Mouse (Mus musculus) limb, embryonic 12.5 days (tissue): ENCODE measurements at regions not wholly inside any gene's neighbourhood (a gene's known extent, or its start where the extent isn't known, plus 50 kb on each side); places are given as distances from the start of the nearest gene placed in this dataset.
A peak's percentile ranks its signal among the peaks of the same experiment; 100 is the strongest.

Experiments used
- ATAC-seq: fragments of 200-750 bp; cut with Nextera tagmentation; 2 replicates; pipeline ENCODE4 v1.8.0; 2017; ENCODE audit warnings: low read depth, moderate TSS enrichment; ENCODE audit not compliant: insufficient number of reproducible peaks, insufficient read depth, low FRiP score, low TSS enrichment
- H3K27ac ChIP-seq: fragments of 300-500 bp; sonication (generic); 2 replicates; pipeline ENCODE4 v1.5.1; 2016; ENCODE audit warnings: mild to moderate bottlenecking, moderate library complexity
- H3K27me3 ChIP-seq: fragments of 300-500 bp; sonication (generic); 2 replicates; pipeline ENCODE4 v1.6.1; 2016; ENCODE audit warnings: mild to moderate bottlenecking, moderate library complexity
- H3K36me3 ChIP-seq: fragments of 300-500 bp; sonication (generic); 2 replicates; pipeline ENCODE4 v1.6.1; 2016; ENCODE audit warnings: mild to moderate bottlenecking, moderate library complexity
- H3K4me1 ChIP-seq: fragments of 300-500 bp; sonication (generic); replicated peaks from 2 replicates; pipeline ENCODE4 v1.6.1; 2016
- H3K4me2 ChIP-seq: fragments of 300-500 bp; sonication (generic); 2 replicates; pipeline ENCODE4 v1.6.1; 2016; ENCODE audit warnings: mild to moderate bottlenecking, moderate library complexity
- H3K4me3 ChIP-seq: fragments of 300-500 bp; sonication (generic); replicated peaks from 2 replicates; pipeline ENCODE4 v1.5.1; 2016; ENCODE audit warnings: mild to moderate bottlenecking
- H3K9ac ChIP-seq: fragments of 300-500 bp; sonication (generic); replicated peaks from 2 replicates; pipeline ENCODE4 v1.6.1; 2016; ENCODE audit warnings: mild to moderate bottlenecking, moderate library complexity
- H3K9me3 ChIP-seq: fragments of 300-500 bp; sonication (generic); 2 replicates; pipeline ENCODE4 v1.6.1; 2016; ENCODE audit warnings: mild to moderate bottlenecking, moderate library complexity
- WGBS: fragments of 180-500 bp; shearing (Covaris S2); methylation state at CpG from one replicate; pipeline ENCODE4 v1.1.7; 2016; 5-methylcytosine and 5-hydroxymethylcytosine counted together

GRCm38 (mm10) chr11:16559001-16559699, 50.9 kb upstream of the Sec61g start:
- no peaks in the 10 kb centered on the region for H3K36me3 ChIP-seq
- H3K27ac ChIP-seq, result peak overlapping the region; percentile 75
- H3K4me2 ChIP-seq, result peak overlapping the region; percentile 26
- H3K9me3 ChIP-seq, result no peaks in the 10 kb centered on the region
- H3K4me1 ChIP-seq, result peaks cover 14% of the 10 kb centered on the region
- no peak overlapping the region for H3K9ac ChIP-seq
- H3K27me3 ChIP-seq, result no peaks in the 10 kb centered on the region
- WGBS, result 21% methylated on average over 16 of the region's 16 CpGs
- ATAC-seq, result peak; percentile 86
- H3K4me3 ChIP-seq, result no peak overlapping the region

- no peak overlapping the region for H3K4me3 ChIP-seq
- no peak overlapping the region for H3K9ac ChIP-seq
- no peaks in the 10 kb centered on the region for H3K36me3 ChIP-seq
- H3K9me3 ChIP-seq, result no peaks in the 10 kb centered on the region
- no peak overlapping the region for H3K27ac ChIP-seq
- H3K27me3 ChIP-seq, result no peaks in the 10 kb centered on the region
- H3K4me2 ChIP-seq, result no peak overlapping the region
- no peak for ATAC-seq
- H3K4me1 ChIP-seq, result peaks cover 14% of the 10 kb centered on the region
- 83% methylated on average over 4 of the region's 4 CpGs for WGBS
Observed at GRCm38 (mm10) chr11:16561727-16562126, 53.4 kb upstream of the Sec61g start.

- Histone ChIP-seq H3K4me2 (no peak overlapping the region), H3K27ac (no peak overlapping the region), H3K4me3 (no peak overlapping the region), H3K9me3 (no peaks in the 10 kb centered on the region), H3K36me3 (no peaks in the 10 kb centered on the region), H3K4me1 (peaks cover 11% of the 10 kb centered on the region), H3K27me3 (no peaks in the 10 kb centered on the region), H3K9ac (no peak overlapping the region)
- ATAC-seq, result no peak
- WGBS, result 85% methylated on average over 4 of the region's 4 CpGs
Observed at GRCm38 (mm10) chr11:16589085-16589680, 80.9 kb upstream of the Sec61g start.

GRCm38 (mm10) chr11:16590541-16590940, 82.3 kb upstream of the Sec61g start:
- Histone ChIP-seq H3K4me2 (no peak overlapping the region), H3K27ac (no peak overlapping the region), H3K4me1 (peaks cover 11% of the 10 kb centered on the region), H3K9me3 (no peaks in the 10 kb centered on the region), H3K9ac (no peak overlapping the region), H3K4me3 (no peak overlapping the region), H3K27me3 (no peaks in the 10 kb centered on the region), H3K36me3 (no peaks in the 10 kb centered on the region)
- no peak for ATAC-seq
- WGBS, result 83% methylated on average over 4 of the region's 4 CpGs

GRCm38 (mm10) chr11:16591471-16591921, 83.2 kb upstream of the Sec61g start:
- H3K4me2 ChIP-seq, result 0 out of 2 replicates have a peak overlapping the region, but pooled peaks have one; percentile 3
- H3K9me3 ChIP-seq, result no peaks in the 10 kb centered on the region
- peak overlapping the region; percentile 72 for H3K27ac ChIP-seq
- no peak overlapping the region for H3K4me3 ChIP-seq
- no peaks in the 10 kb centered on the region for H3K27me3 ChIP-seq
- ATAC-seq, result peak; percentile 92
- WGBS, result 6% methylated on average over 7 of the region's 7 CpGs
- peaks cover 11% of the 10 kb centered on the region for H3K4me1 ChIP-seq
- H3K36me3 ChIP-seq, result no peaks in the 10 kb centered on the region
- H3K9ac ChIP-seq, result no peak overlapping the region

GRCm38 (mm10) chr11:16592006-16592405, 83.7 kb upstream of the Sec61g start:
- no peak for ATAC-seq
- H3K4me3 ChIP-seq, result no peak overlapping the region
- no peak overlapping the region for H3K4me2 ChIP-seq
- H3K36me3 ChIP-seq, result no peaks in the 10 kb centered on the region
- no peak overlapping the region for H3K9ac ChIP-seq
- H3K27me3 ChIP-seq, result no peaks in the 10 kb centered on the region
- H3K4me1 ChIP-seq, result peaks cover 11% of the 10 kb centered on the region
- WGBS, result 75% methylated on average over 4 of the region's 4 CpGs
- H3K9me3 ChIP-seq, result no peaks in the 10 kb centered on the region
- H3K27ac ChIP-seq, result peak overlapping the region; percentile 72

GRCm38 (mm10) chr11:16592766-16593165, 84.5 kb upstream of the Sec61g start:
- Histone ChIP-seq H3K36me3 (no peaks in the 10 kb centered on the region), H3K9me3 (no peaks in the 10 kb centered on the region), H3K9ac (no peak overlapping the region), H3K27ac (no peak overlapping the region), H3K27me3 (no peaks in the 10 kb centered on the region), H3K4me3 (no peak overlapping the region), H3K4me1 (peaks cover 11% of the 10 kb centered on the region), H3K4me2 (no peak overlapping the region)
- ATAC-seq, result no peak
- WGBS, result 90% methylated on average over 4 of the region's 5 CpGs

GRCm38 (mm10) chr11:16594832-16595231, 86.5 kb upstream of the Sec61g start:
- Histone ChIP-seq H3K36me3 (no peaks in the 10 kb centered on the region), H3K4me3 (no peak overlapping the region), H3K27ac (no peak overlapping the region), H3K4me2 (no peak overlapping the region), H3K9me3 (no peaks in the 10 kb centered on the region), H3K27me3 (no peaks in the 10 kb centered on the region), H3K9ac (no peak overlapping the region), H3K4me1 (peaks cover 11% of the 10 kb centered on the region)
- WGBS, result 82% methylated on average over 1 of the region's 1 CpGs
- ATAC-seq, result no peak

GRCm38 (mm10) chr11:16597038-16597830, 89.0 kb upstream of the Sec61g start:
- Histone ChIP-seq H3K4me2 (no peak overlapping the region), H3K36me3 (no peaks in the 10 kb centered on the region), H3K9ac (no peak overlapping the region), H3K4me3 (no peak overlapping the region), H3K4me1 (no peaks in the 10 kb centered on the region), H3K27me3 (no peaks in the 10 kb centered on the region), H3K9me3 (0 out of 2 replicates have a peak, but pooled peaks cover 3% of the 10 kb centered on the region), H3K27ac (no peak overlapping the region)
- no peak for ATAC-seq
- 88% methylated on average over 6 of the region's 6 CpGs for WGBS

- H3K4me2 ChIP-seq, result no peak overlapping the region
- ATAC-seq, result no peak
Observed at GRCm38 (mm10) chr11:16602947-16603346, 94.7 kb upstream of the Sec61g start.

More at GRCm38 (mm10) chr11:16602947-16603346, 94.7 kb upstream of the Sec61g start:
- no peaks in the 10 kb centered on the region for H3K36me3 ChIP-seq
- WGBS, result 79% methylated on average over 3 of the region's 3 CpGs
- H3K27ac ChIP-seq, result no peak overlapping the region
- peaks cover 12% of the 10 kb centered on the region for H3K4me1 ChIP-seq
- 0 out of 2 replicates have a peak, but pooled peaks cover 3% of the 10 kb centered on the region for H3K9me3 ChIP-seq
- no peak overlapping the region for H3K4me3 ChIP-seq
- no peaks in the 10 kb centered on the region for H3K27me3 ChIP-seq
- H3K9ac ChIP-seq, result no peak overlapping the region
